Mouse (Mus musculus) frontal cortex, postnatal 14 days (tissue): Measurements from ENCODE around the gene Ift52.

ENCODE experiments used
- DNase-seq, 2 experiments: peaks; one replicate each; pipeline ENCODE4 v3.0.0; 2022; ENCODE audit warnings: low spot score in 2 of 2

Ift52 gene

GRCm38 (mm10) chr2:163074808-163075207 is 57.7 kb downstream of the Ift52 start:
- DNase-seq, result no peak

GRCm38 (mm10) chr2:163075234-163075633 is 58.1 kb downstream of the Ift52 start:
- DNase-seq, result no peak

- no peak for DNase-seq
Measured at GRCm38 (mm10) chr2:163079041-163079440, 61.9 kb downstream of the Ift52 start.

GRCm38 (mm10) chr2:163082591-163082990 is 65.4 kb downstream of the Ift52 start:
- no peak for DNase-seq

GRCm38 (mm10) chr2:163084519-163084918 is 67.4 kb downstream of the Ift52 start:
- no peak for DNase-seq

GRCm38 (mm10) chr2:163085047-163085446 is 67.9 kb downstream of the Ift52 start:
- DNase-seq, result no peak

GRCm38 (mm10) chr2:163086561-163086960 is 69.4 kb downstream of the Ift52 start:
- DNase-seq, result no peak

- no peak for DNase-seq
Measured at GRCm38 (mm10) chr2:163087728-163088127, 70.6 kb downstream of the Ift52 start, which contains the start of gene Gtsf1l. TSS of gene Gtsf1l (minus strand) at chr2:163087855.

GRCm38 (mm10) chr2:163089475-163090123 is 72.4 kb downstream of the Ift52 start:
- DNase-seq, result no peak

- no peak for DNase-seq
Measured at GRCm38 (mm10) chr2:163094909-163095308, 77.8 kb downstream of the Ift52 start.
